Mouse (Mus musculus): ENCODE measurements around the gene Snip1. TPM values are rescaled to one million over a fixed set of nuclear protein-coding genes. Genes with fewer than 3 reads are reported as not detected.

Gene Snip1
- total RNA-seq (2012; rRNA removed): 35.6 and 40.6 TPM in 2 replicates
- 10 to 100 TPM; 33.4 to 62.2 TPM for polyA plus RNA-seq (2012; ENCODE audit: insufficient read depth in 1 of 2, insufficient read length in 2 of 2, low read depth in 1 of 2, low replicate concordance in 2 of 2, missing spikeins in 1 of 2)

- Histone ChIP-seq H3K4me1 (ENCODE audit: control insufficient read depth in 1 of 2, insufficient read depth in 2 of 2, low read length in 2 of 2) (peaks cover 0 to 15% of the 10 kb centered on the region in 2 experiments; a peak in 2 of 4 replicates), H3K36me3 (ENCODE audit: control insufficient read depth in 1 of 2, insufficient read depth in 2 of 2, low read length in 2 of 2) (peaks cover 9 to 15% of the 10 kb centered on the region in 2 experiments)
- peak; percentile 96 for DNase-seq (ENCODE audit: low read depth, low spot score)
- TF ChIP-seq POLR2AphosphoS5 (IDR thresholded peaks at IDR 0.05; ENCODE audit: borderline replicate concordance, low read depth, low read length) (no peak), ZKSCAN1 (IDR thresholded peaks at IDR 0.05; ENCODE audit: low read depth, low read length) (no peak), NRF1 (IDR thresholded peaks at IDR 0.05; ENCODE audit: insufficient read depth, low read depth, low read length, poor library complexity, severe bottlenecking) (peak; percentile 39), ZMIZ1 (IDR thresholded peaks at IDR 0.05; ENCODE audit: low read depth, low read length) (peak; percentile 90), E2F4 (IDR thresholded peaks at IDR 0.05; ENCODE audit: borderline replicate concordance, low read depth, low read length) (no peak), HCFC1 (IDR thresholded peaks at IDR 0.05; ENCODE audit: low read depth, low read length) (peak; percentile 96), CTCF (IDR thresholded peaks at IDR 0.05 in 2 of 3, conservative IDR thresholded peaks at IDR 0.05 in 1 of 3; ENCODE audit: control insufficient read depth in 1 of 3, insufficient read depth in 1 of 3, low read depth in 2 of 3, low read length in 3 of 3, poor library complexity in 1 of 3, severe bottlenecking in 1 of 3) (no peak), RCOR1 (IDR thresholded peaks at IDR 0.05; ENCODE audit: low read depth, low read length) (no peak), CHD2 (IDR thresholded peaks at IDR 0.05; ENCODE audit: low read length) (no peak), CHD1 (IDR thresholded peaks at IDR 0.05; ENCODE audit: low read depth, low read length) (no peak), ZC3H11A (IDR thresholded peaks at IDR 0.05; ENCODE audit: low read depth, low read length) (no peak), MXI1 (IDR thresholded peaks at IDR 0.05; ENCODE audit: low read depth, low read length) (peak; percentile 71), SMC3 (IDR thresholded peaks at IDR 0.05; ENCODE audit: low read depth, low read length) (no peak), MYB (IDR thresholded peaks at IDR 0.05; ENCODE audit: low read depth, low read length) (0 out of 2 replicates have a peak, but pooled peaks have one; percentile 49), TCF12 (IDR thresholded peaks at IDR 0.05; ENCODE audit: low read depth, low read length) (peak; percentile 60), POLR2AphosphoS2 (IDR thresholded peaks at IDR 0.05; ENCODE audit: low read length) (peak; percentile 90; the same call in 1 of the 2 replicates), GABPA (IDR thresholded peaks at IDR 0.05; ENCODE audit: low read depth, low read length) (no peak), ZNF384 (IDR thresholded peaks at IDR 0.05; ENCODE audit: low read depth, low read length) (no peak), USF1 (IDR thresholded peaks at IDR 0.05; ENCODE audit: low read depth, low read length) (peak; percentile 68), NELFE (IDR thresholded peaks at IDR 0.05; ENCODE audit: low read depth, low read length) (peak; percentile 97), MAFK (IDR thresholded peaks at IDR 0.05; ENCODE audit: borderline replicate concordance, low read depth, low read length) (no peak), ETS1 (IDR thresholded peaks at IDR 0.05; ENCODE audit: low read depth, low read length) (peak; percentile 49; the same call in 1 of the 2 replicates), MAX (IDR thresholded peaks at IDR 0.05; ENCODE audit: low read length) (peak; percentile 56; the same call in 1 of the 2 replicates), POLR2A (IDR thresholded peaks at IDR 0.05; ENCODE audit: control insufficient read depth in 1 of 2, insufficient read depth in 1 of 2, low read depth in 1 of 2, low read length in 2 of 2, poor library complexity in 1 of 2) (peak; percentile 97 to 98), GATA1 (IDR thresholded peaks at IDR 0.05; ENCODE audit: low read depth, low read length) (no peak), TAL1 (IDR thresholded peaks at IDR 0.05; ENCODE audit: low read length) (no peak), BHLHE40 (IDR thresholded peaks at IDR 0.05; ENCODE audit: borderline replicate concordance, low read depth, low read length) (no peak), EP300 (IDR thresholded peaks at IDR 0.05; ENCODE audit: low read depth in 1 of 2, low read length in 2 of 2) (no peak), MAZ (IDR thresholded peaks at IDR 0.05; ENCODE audit: low read depth, low read length) (peak; percentile 94), UBTF (IDR thresholded peaks at IDR 0.05; ENCODE audit: borderline replicate concordance, insufficient read depth, low read depth, low read length) (no peak), TBP (IDR thresholded peaks at IDR 0.05; ENCODE audit: low read depth, low read length) (peak; percentile 68), USF2 (IDR thresholded peaks at IDR 0.05; ENCODE audit: borderline replicate concordance in 1 of 2, insufficient read depth in 1 of 2, low read depth in 1 of 2, low read length in 2 of 2) (no peak), MYC (IDR thresholded peaks at IDR 0.05; ENCODE audit: low read depth, low read length) (peak; percentile 37; the same call in 1 of the 2 replicates), KAT2A (conservative IDR thresholded peaks at IDR 0.05; ENCODE audit: low read depth, low read length) (peak; percentile 80; the same call in 1 of the 2 replicates), SIN3A (IDR thresholded peaks at IDR 0.05; ENCODE audit: low read length) (peak; percentile 95)
Measured at GRCm38 (mm10) chr4:125066490-125067370, at the start of gene Snip1. TSS of gene Snip1 (plus strand) at chr4:125066672.

More at GRCm38 (mm10) chr4:125066490-125067370, at the start of gene Snip1:
- peak within 1 kb of the TSS; percentile 80 for H3K9ac ChIP-seq (ENCODE audit: control insufficient read depth, low read depth, low read length, poor library complexity, severe bottlenecking)
- no peaks in the 10 kb centered on the region for H3K9me3 ChIP-seq (replicated peaks; ENCODE audit: insufficient read depth, low read length)
- peak within 1 kb of the TSS; percentile 74 to 88 for H3K4me3 ChIP-seq (ENCODE audit: control insufficient read depth in 1 of 2, insufficient read depth in 1 of 2, low read depth in 2 of 2, low read length in 2 of 2)
- H3K27ac ChIP-seq (ENCODE audit: control insufficient read depth, low read depth, low read length): peak within 1 kb of the TSS; percentile 41
- H3K79me2 ChIP-seq (ENCODE audit: control insufficient read depth, insufficient read depth, low read length, poor library complexity): peaks cover 23% of the 10 kb centered on the region
- no peaks in the 10 kb centered on the region for H3K27me3 ChIP-seq (ENCODE audit: control insufficient read depth in 1 of 2, insufficient read depth in 2 of 2, low read length in 2 of 2)
